Mouse (Mus musculus): ENCODE results near the gene Wdfy1.

GRCm38 (mm10) chr1:79654948-79655347 is 121.0 kb downstream of the Wdfy1 start:
- TF ChIP-seq GATA1 (IDR thresholded peaks at IDR 0.05; ENCODE audit: low read length) = no peak
- TF ChIP-seq TAL1 (IDR thresholded peaks at IDR 0.05; ENCODE audit: low read length) = no peak
